Mouse (Mus musculus) cerebellum, adult (tissue): ENCODE data around the gene Armc9.

Experiments used
- ATAC-seq: cut with Nextera tagmentation; 2 replicates; pipeline ENCODE4 v1.9.2; 2017; ENCODE audit warnings: mild to moderate bottlenecking, moderate library complexity, mixed read lengths; ENCODE audit not compliant: insufficient number of reproducible peaks, low FRiP score, low TSS enrichment

Gene Armc9

DNA sequence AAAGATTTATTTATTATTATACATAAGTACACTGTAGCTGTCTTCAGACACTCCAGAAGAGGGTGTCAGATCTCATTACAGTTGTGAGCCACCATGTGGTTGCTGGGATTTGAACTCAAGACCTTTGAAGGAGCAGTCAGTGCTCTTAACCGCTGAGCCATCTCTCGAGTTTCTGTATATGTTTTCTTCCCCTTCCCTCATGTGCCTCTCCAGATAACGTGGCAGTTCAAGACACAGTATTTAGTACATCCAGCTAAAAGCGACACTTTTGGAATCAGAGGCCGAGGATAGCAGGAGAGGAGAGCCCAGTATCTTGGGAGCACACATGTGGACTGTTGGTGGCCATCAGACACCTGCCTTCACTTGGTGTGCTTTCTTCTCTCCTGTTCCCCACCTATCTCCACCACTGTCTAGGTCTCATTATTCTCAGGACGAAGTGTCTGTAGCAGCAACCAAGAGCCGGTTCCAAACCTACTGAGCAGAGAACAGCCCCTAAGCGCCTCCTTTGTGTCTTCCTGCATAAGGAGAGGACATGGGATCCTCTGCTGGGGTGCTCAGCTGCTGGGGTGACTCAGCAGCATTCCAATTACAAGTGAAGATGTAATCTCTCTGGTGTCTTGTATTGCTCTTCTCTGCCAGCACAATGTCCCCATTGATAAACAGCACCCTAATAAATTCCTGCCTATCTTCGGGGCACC, 114.1 kb downstream of the Armc9 start:
- ATAC-seq = no peak

GRCm38 (mm10) chr1:86269190-86269508, 114.6 kb downstream of the Armc9 start:
- ATAC-seq = no peak

GRCm38 (mm10) chr1:86271707-86272106, 117.1 kb downstream of the Armc9 start:
- no peak for ATAC-seq

GRCm38 (mm10) chr1:86277055-86277454, 122.5 kb downstream of the Armc9 start:
- ATAC-seq = no peak

DNA sequence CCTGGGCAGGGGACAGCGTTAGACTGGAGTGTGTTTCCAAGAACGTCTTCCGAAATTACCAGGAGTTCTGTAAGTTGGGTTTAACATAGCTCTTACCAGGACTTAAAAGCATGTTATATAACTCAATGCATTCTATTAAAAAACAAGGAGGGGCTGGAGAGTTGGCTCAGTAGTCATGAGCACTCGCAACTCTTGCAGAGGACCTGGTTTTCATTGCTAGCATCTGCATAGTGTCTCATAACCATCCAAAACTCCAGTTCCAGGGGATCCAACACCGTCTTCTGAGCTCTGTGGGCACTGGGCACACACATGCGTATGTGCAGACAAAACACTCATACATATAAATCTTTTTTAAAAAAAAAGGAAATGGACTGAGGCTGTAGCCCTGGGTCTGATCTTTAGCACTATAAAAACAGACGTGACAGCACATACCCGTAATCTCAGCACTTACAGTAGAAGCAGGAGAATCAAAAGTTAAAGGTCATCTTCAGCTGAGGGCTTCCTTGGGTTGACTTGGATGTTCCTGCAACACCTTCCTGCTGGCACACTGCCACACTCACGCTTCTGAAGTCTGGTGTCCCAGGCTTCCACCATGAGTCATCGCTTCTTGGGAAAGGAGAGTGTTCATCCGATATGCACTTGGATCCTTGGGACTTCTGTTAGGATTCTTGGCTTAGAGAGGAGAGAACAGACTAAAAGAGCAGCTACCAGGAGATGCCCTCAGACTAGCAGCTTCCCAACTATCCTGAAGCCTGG, 127.4 kb downstream of the Armc9 start:
- ATAC-seq = no peak

GRCm38 (mm10) chr1:86284101-86284500, 129.5 kb downstream of the Armc9 start:
- no peak for ATAC-seq

- ATAC-seq = no peak
Observed at GRCm38 (mm10) chr1:86285295-86285694, 130.7 kb downstream of the Armc9 start.

- ATAC-seq = no peak
Observed at GRCm38 (mm10) chr1:86287473-86287872, 132.9 kb downstream of the Armc9 start.

- ATAC-seq = no peak
Observed at GRCm38 (mm10) chr1:86290452-86290851, 135.9 kb downstream of the Armc9 start.

GRCm38 (mm10) chr1:86293091-86293490, 138.5 kb downstream of the Armc9 start:
- no peak for ATAC-seq

- no peak for ATAC-seq
Observed at GRCm38 (mm10) chr1:86293868-86294267, 139.3 kb downstream of the Armc9 start.

DNA sequence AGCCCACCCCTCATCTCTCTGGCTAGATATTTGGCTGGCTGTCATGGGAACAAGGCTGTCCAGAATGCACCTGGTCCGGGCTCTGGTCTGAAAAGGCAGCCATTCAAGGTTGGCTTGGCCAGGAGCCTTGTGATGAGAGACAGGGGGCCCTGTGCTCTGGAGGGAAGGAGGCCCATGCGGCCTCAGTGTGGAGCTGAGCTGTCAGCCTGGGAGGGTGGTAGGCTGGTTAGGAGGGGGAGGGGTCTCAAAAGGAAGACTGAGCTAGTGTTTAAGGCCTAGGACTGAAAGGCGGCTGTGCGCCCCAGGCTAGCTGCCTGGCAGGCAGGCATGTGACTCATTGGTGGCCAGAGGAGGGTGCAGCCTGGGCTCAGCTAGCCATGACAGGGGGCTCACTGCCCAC, 139.9 kb downstream of the Armc9 start:
- ATAC-seq = no peak

GRCm38 (mm10) chr1:86300093-86300492, 145.5 kb downstream of the Armc9 start:
- ATAC-seq = no peak

- ATAC-seq = no peak
Observed at GRCm38 (mm10) chr1:86300731-86301130, 146.2 kb downstream of the Armc9 start.

GRCm38 (mm10) chr1:86301221-86302091, 146.9 kb downstream of the Armc9 start:
- ATAC-seq = no peak

- no peak for ATAC-seq
Observed at GRCm38 (mm10) chr1:86302532-86302931, 148.0 kb downstream of the Armc9 start, which contains the start of gene B3gnt7. B3gnt7 (plus strand) TSS chr1:86302832.

- peak; percentile 36; the same call in 1 of the 2 replicates for ATAC-seq
Observed at GRCm38 (mm10) chr1:86303063-86303872, 148.7 kb downstream of the Armc9 start.

- ATAC-seq = peak; percentile 18; the same call in 1 of the 2 replicates
Observed at GRCm38 (mm10) chr1:86303873-86304250, 149.3 kb downstream of the Armc9 start.

DNA sequence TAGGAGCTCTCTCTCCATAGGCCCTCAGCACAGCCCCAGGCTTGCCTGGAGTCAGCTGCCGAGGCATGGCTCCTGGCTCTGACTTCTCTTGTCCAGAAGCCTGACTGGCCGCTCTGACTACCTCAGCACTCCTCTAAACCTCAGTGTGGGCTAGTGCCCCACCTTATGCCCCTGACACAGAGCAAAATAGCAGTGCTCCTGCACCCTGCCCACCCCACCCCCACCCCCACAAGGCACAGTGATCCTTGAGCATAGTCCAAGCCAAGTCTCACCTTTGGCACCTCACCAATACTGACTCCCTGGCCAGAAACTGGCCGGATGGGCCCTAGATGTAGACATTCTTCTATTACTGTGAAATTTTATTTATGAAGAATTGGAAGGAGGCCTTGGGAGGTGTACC, 152.1 kb downstream of the Armc9 start:
- no peak for ATAC-seq

DNA sequence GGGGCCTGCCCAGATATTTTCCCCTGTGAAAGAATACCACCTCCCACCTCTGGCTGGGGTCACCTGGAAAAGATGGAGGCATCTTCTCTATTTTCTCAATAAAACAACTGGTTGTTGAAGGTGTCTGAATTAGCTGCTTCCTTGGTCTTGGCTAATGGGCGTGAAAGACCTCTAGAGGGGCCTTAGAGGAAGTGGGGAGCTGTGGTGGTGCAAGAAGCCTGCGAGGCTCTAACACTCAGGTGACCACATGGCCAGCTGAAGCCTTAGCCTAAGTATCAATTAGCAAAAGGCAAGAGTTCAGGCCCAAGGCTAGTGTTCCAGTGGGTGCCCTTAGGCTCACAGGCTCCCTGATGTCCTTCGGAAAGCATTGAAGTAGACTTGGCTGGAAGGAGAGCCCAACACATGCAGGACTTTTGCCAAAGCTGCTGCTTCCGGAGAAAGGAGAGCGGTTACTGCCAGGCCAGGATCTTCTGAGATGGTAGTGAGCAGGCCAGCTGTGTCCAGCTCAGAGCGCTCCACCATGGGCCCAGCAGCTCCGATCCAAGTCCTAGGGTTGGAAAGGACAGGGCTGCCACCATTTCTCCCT, 152.7 kb downstream of the Armc9 start:
- ATAC-seq = no peak
